Mouse (Mus musculus) hindlimb bud, embryonic 11.5 days (tissue): ENCODE measurements at regions not wholly inside any gene's neighbourhood (a gene's known extent, or its start where the extent isn't known, plus 50 kb on each side); places are given as distances from the start of the nearest gene placed in this dataset.

ENCODE experiments used
- DNase-seq: peaks from one replicate; pipeline ENCODE4 v3.0.0-alpha.2; 2012; ENCODE audit warnings: low read depth, low spot score; ENCODE audit errors: extremely low spot score

- DNase-seq = no peak
Observed at GRCm38 (mm10) chr3:41478971-41479370, 76.6 kb upstream of the Jade1 start.

DNA sequence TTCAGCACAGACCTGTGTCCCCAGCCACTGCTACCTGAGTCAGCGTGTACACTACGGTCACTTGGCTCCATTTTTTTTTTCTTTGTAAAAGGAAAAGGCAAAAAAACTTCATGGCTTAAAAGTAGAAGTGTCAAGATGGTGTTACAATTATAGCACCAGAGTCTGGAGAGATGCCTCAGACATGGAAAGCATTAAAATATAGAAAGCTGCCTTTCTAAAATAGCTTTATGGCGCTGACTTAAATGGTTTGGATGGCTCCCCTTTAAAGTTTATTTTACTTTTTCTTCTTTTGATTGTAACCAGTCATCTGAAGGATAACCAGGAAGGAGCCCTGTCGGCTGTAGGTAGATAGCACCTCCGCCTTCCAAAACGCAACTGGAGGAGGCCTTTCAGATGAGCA is 79.0 kb upstream of the Jade1 start:
- DNase-seq = no peak

- no peak for DNase-seq
Observed at GRCm38 (mm10) chr3:41472586-41472985, 82.9 kb upstream of the Jade1 start.

DNA sequence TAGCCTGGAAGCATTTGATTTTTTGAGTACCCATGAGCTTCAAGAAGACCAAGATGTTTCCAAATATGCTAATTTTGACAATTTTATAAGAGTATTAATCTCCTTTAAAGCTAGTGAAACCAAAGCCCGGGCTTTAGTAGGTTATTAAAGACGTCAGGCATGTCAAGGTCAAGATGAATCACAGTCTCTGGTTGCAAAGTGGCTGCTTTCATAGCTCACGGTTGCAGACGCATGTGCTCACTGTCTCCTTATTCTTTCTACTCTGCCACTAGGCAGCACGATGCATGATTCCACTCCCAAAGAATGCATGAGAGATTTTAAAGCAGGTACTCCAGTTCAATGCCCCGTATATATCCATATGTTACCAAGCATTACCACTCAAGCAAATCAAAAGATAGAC is 86.4 kb upstream of the Jade1 start:
- DNase-seq = no peak

DNA sequence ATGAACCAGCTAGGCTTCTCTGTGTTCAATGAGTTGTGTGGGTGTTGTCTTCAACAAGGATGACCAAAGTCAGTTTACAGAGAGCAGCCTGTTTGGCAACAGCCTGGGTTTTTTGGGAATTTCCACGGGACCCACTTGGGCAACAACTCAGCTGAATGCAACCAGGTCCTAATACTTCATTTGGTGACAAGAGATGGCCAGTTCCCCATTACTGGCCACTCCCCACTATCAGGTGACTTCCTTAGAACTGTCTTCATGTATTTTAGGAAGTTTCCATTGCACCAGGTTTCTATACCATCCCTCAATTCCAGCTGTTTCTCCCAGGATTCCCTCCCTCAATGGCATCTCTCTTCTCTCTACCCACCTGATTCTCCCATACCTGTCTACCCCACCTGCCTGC is 87.7 kb upstream of the Jade1 start:
- no peak for DNase-seq

- DNase-seq = no peak
Observed at GRCm38 (mm10) chr3:41465893-41466292, 89.6 kb upstream of the Jade1 start.

- no peak for DNase-seq
Observed at GRCm38 (mm10) chr3:41462953-41463644, 92.4 kb upstream of the Jade1 start.

- DNase-seq = no peak
Observed at GRCm38 (mm10) chr3:41460131-41460530, 95.4 kb upstream of the Jade1 start.

- no peak for DNase-seq
Observed at GRCm38 (mm10) chr3:41458156-41458555, 97.4 kb upstream of the Jade1 start.

- DNase-seq = no peak
Observed at GRCm38 (mm10) chr3:41453525-41453924, 102.0 kb upstream of the Jade1 start.

DNA sequence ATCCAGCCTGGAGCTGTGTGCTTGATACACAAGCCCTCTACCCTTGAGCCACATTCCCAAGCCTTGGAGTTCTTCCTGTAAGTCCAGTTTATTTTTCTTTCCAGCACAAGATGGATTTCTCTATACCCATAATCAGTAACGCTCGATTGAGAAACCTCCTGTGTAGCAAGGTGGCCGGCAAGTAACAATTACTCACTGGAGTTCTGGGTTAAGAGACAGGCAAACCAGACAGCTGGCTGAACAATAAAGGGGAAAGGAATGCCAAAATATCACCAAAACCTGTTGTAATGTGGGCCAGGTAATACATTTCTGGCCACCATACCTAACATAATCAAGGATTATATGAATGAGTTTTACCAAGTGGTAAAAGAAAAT is 102.8 kb upstream of the Jade1 start:
- DNase-seq = no peak

GRCm38 (mm10) chr3:41452020-41452715 is 103.4 kb upstream of the Jade1 start:
- DNase-seq = no peak

DNA sequence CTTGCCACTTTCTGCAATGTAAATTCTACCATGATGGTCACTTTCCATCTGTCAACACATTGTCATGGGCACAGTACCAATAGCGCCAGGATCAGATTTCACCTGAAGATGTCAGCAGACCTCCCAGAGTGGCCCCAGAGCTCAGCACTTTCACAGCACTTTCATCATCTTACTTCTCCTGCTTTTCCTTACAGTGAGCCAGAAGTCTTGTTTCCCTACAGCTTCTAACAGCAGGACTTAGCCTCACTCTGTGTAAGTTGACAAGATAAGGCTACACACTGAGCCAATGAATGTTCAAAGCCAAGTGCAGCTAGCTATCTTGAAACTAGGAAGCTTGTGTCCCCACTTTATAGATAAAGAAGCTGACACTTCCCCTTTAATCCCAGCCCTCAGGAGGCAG is 104.8 kb upstream of the Jade1 start:
- no peak for DNase-seq

DNA sequence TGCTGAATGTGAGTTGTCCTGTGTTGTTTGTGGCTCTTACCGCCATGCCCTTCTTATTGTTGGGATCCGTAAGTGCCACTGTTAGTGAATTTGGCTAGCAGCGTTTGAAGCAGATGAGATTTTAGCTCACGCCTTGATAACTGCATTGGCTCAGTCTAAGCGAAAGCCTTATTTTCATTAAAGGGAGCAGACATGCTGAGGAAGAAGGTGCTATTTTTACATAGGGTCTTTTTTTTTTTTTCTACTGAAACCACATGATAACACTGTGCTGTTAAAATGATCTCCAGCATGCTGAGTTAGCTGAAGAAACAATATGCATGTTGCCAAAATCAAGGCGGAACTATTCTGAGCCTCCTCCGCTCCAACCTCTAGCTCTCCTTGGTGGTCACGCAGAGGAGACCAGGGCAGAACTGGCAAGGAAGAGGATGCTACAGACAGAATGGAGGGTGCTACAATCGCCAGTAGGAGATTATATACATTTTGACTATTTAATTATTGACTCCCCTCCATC is 111.2 kb upstream of the Jade1 start:
- no peak for DNase-seq

- no peak for DNase-seq
Observed at GRCm38 (mm10) chr3:41436238-41436637, 119.3 kb upstream of the Jade1 start.

- DNase-seq = no peak
Observed at GRCm38 (mm10) chr3:41433106-41433505, 122.4 kb upstream of the Jade1 start.

- DNase-seq = no peak
Observed at GRCm38 (mm10) chr3:41432376-41432775, 123.2 kb upstream of the Jade1 start.

GRCm38 (mm10) chr3:41430191-41430590 is 125.3 kb upstream of the Jade1 start:
- no peak for DNase-seq

DNA sequence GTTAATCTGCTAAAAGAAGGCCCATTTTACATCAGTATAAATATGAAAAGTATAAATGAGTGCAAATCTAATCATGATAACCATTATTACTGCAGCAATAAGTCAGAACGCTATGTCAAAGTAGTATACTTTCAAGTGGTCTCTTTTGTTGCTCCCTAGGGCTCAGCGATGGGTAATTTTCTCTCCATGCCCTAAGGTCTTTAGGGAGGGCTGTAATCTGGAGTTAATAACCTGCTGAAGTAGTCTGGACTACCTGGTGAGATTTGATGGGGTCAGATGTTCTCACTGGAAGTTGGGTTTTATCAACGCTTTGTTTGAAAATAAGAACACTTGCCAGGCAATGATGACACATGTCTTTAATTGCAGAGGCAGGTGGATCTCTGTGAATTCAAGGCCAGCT is 128.6 kb upstream of the Jade1 start:
- DNase-seq = no peak

GRCm38 (mm10) chr3:41425863-41426262 is 129.7 kb upstream of the Jade1 start:
- DNase-seq = no peak

DNA sequence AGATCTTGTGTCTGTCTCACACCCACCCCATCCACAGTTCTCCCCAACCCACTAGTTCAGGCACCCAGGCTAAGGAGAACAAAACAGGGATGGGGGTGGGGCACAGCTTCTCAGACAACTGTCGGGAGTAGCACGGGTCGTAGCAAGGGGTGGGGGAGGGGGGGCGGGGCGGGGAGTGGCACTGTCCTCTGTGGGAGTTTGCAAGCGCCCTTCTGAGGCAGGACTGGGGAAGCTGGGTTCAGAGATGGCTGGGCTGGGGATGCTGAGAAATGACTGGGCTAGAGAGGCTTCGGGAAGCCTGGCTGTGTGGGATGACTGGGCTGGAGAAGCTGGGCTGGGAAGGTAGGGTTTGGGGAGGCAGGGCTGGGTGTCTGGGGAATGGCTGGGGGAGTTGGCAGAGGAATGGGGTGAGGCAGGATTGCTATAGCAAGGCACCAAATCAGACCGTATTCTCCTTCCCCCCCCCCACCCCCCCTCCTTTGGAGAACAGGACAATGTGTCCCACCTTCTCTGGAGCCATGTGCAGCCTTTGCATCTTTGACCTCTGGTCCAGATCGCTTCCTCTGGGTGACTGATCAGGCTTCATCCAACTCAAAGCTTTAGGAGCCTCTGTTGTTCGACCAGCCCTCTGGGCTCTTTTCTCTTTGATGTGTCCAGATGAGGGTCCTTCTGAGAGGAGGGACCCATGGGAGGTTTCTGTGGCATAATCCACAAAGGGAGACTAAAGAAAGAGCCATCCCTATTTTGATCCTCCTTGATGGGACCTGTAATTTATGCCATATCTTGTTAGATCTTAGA is 131.2 kb upstream of the Jade1 start:
- no peak for DNase-seq

DNA sequence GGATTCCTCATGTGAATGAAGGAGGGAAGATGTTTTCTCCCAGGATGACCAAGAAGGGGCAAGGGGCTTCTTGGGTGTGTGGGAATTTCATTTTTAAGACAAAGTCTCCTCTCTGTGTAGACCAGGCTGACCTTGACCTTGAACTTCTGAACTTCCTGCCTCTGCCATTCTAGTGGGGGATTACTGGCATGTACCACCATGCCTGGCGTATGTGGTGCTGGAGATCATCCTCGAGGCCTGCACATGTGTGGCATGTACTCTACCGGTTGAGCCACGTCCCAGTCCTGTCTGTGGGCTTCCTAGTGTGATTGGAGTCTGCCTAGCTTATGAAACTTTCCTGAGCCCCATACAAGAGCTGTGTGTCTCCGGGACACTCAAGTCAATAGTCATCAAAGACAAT is 131.9 kb upstream of the Jade1 start:
- DNase-seq = peak; percentile 14
